Comparison of ENCODE assay signal across 8 mouse cellular contexts in genomic region chr15:79326971-79327961, GRCm38 (mm10). TPM values are rescaled to one million over a fixed set of nuclear protein-coding genes. Genes with fewer than 3 reads are reported as not detected.
DNase-seq lines count a peak whose midpoint lies in the region; ATAC-seq and TF ChIP-seq lines count a peak whose summit lies in the region.

No protein-coding gene starts in this region.

- H3K9ac ChIP-seq in hindbrain, postnatal 0 days (replicated peaks; ENCODE audit: low read length): peak overlapping the region; percentile 74
- peak overlapping the region; percentile 67 for H3K9ac ChIP-seq in limb, embryonic 13.5 days
- peak overlapping the region; percentile 70 for H3K9ac ChIP-seq in midbrain, embryonic 14.5 days (replicated peaks; ENCODE audit: low read length)

- H3K27ac ChIP-seq in hindbrain, postnatal 0 days: peak overlapping the region; percentile 90
- H3K27ac ChIP-seq in limb, embryonic 13.5 days: peak overlapping the region; percentile 73
- peak overlapping the region; percentile 93 for H3K27ac ChIP-seq in midbrain, embryonic 14.5 days (replicated peaks; ENCODE audit: low read depth, low read length)

- H3K4me3 ChIP-seq in hindbrain, postnatal 0 days (ENCODE audit: low read length): peak overlapping the region; percentile 49
- peak overlapping the region; percentile 60 for H3K4me3 ChIP-seq in limb, embryonic 13.5 days
- peak overlapping the region; percentile 52 for H3K4me3 ChIP-seq in midbrain, embryonic 14.5 days (replicated peaks; ENCODE audit: low read depth, low read length)

- H3K9me3 ChIP-seq in hindbrain, postnatal 0 days (ENCODE audit: low read length): no peaks in the 10 kb centered on the region
- H3K9me3 ChIP-seq in limb, embryonic 13.5 days: no peaks in the 10 kb centered on the region
- H3K9me3 ChIP-seq in midbrain, embryonic 14.5 days (ENCODE audit: control insufficient read depth, low read length): no peaks in the 10 kb centered on the region

- 6% methylated on average over 20 of the region's 20 CpGs for WGBS in hindbrain, postnatal 0 days
- WGBS in limb, embryonic 13.5 days: 20% methylated on average over 20 of the region's 20 CpGs
- 8% methylated on average over 20 of the region's 20 CpGs for WGBS in midbrain, embryonic 14.5 days

- H3K4me2 ChIP-seq in hindbrain, postnatal 0 days (ENCODE audit: low read depth, low read length): peak overlapping the region; percentile 96
- H3K4me2 ChIP-seq in limb, embryonic 13.5 days (replicated peaks): peak overlapping the region; percentile 89
- peak overlapping the region; percentile 70 for H3K4me2 ChIP-seq in midbrain, embryonic 14.5 days (ENCODE audit: low read length)

- H3K36me3 ChIP-seq in hindbrain, postnatal 0 days (ENCODE audit: insufficient read depth, low read length): no peaks in the 10 kb centered on the region
- no peaks in the 10 kb centered on the region for H3K36me3 ChIP-seq in limb, embryonic 13.5 days
- H3K36me3 ChIP-seq in midbrain, embryonic 14.5 days (ENCODE audit: control insufficient read depth, insufficient read depth, low read length): no peaks in the 10 kb centered on the region

- peak; percentile 54 for ATAC-seq in erythroblast, adult 5-6 weeks (replicated peaks; ENCODE audit: low FRiP score, poor library complexity, severe bottlenecking)
- ATAC-seq in hindbrain, postnatal 0 days: peak; percentile 63
- ATAC-seq in limb, embryonic 13.5 days (ENCODE audit: low FRiP score, low read depth): 0 out of 2 replicates have a peak, but pooled peaks have one; percentile 1
- ATAC-seq in midbrain, embryonic 14.5 days (ENCODE audit: low FRiP score, low TSS enrichment): peak; percentile 24

- peak; percentile 36 for DNase-seq in ovary, adult 18-20 months (ENCODE audit: low spot score)
- DNase-seq in ovary, postnatal 10 days (ENCODE audit: low spot score): no peak
- DNase-seq in brain, adult 2 months (ENCODE audit: low read depth, low spot score): peak; percentile 78
- DNase-seq in hindbrain, postnatal 0 days (ENCODE audit: low spot score): peak; percentile 65
- peak; percentile 67 for DNase-seq in midbrain, embryonic 14.5 days
- DNase-seq in thymus, postnatal 14 days: peak; percentile 52

- TF ChIP-seq CTCF in hindbrain, postnatal 0 days (IDR thresholded peaks at IDR 0.05; ENCODE audit: low read depth): no peak

- no peaks in the 10 kb centered on the region for H3K27me3 ChIP-seq in hindbrain, postnatal 0 days (ENCODE audit: insufficient read depth, low read length)
- H3K27me3 ChIP-seq in limb, embryonic 13.5 days: no peaks in the 10 kb centered on the region
- H3K27me3 ChIP-seq in midbrain, embryonic 14.5 days (ENCODE audit: control insufficient read depth, insufficient read depth, low read length): no peaks in the 10 kb centered on the region

- peaks cover 17% of the 10 kb centered on the region for H3K4me1 ChIP-seq in hindbrain, postnatal 0 days (ENCODE audit: insufficient read depth, low read length)
- peaks cover 48% of the 10 kb centered on the region for H3K4me1 ChIP-seq in limb, embryonic 13.5 days
- H3K4me1 ChIP-seq in midbrain, embryonic 14.5 days (ENCODE audit: control insufficient read depth, insufficient read depth, low read length): peaks cover 23% of the 10 kb centered on the region

RNA-seq across cellular contexts. Expression of gene Pla2g6, which starts 0.9 kb away (rescaled TPM):
- total RNA-seq in erythroblast, adult 5-6 weeks (2015; ENCODE audit: low replicate concordance): 1.9 and 4.6 TPM in 2 replicates
- total RNA-seq in erythroblast, adult 5-6 weeks (2017; ENCODE audit: low replicate concordance): 4.0 and 4.9 TPM in 2 replicates
- 24.3 and 28.8 TPM in 2 replicates for total RNA-seq in hindbrain, postnatal 0 days (2014; rRNA removed)
- 15.2 and 15.7 TPM in 2 replicates for polyA plus RNA-seq in hindbrain, postnatal 0 days (2015; fragmentation: Nextera tagmentation; extraction: Ambion mirVana)
- polyA plus RNA-seq in limb, embryonic 13.5 days (2015; fragmentation: Nextera tagmentation; extraction: Ambion mirVana): 11.7 and 12.7 TPM in 2 replicates
- 26.0 and 28.2 TPM in 2 replicates for polyA plus RNA-seq in midbrain, embryonic 14.5 days (2014; fragmentation: Nextera tagmentation; extraction: Ambion mirVana)

RNA-seq across cellular contexts. Expression of gene Maff, which starts 19.2 kb away (rescaled TPM):
- not detected in 2 replicates for total RNA-seq in erythroblast, adult 5-6 weeks (2015; ENCODE audit: low replicate concordance)
- total RNA-seq in erythroblast, adult 5-6 weeks (2017; ENCODE audit: low replicate concordance): not detected in 2 replicates
- total RNA-seq in hindbrain, postnatal 0 days (2014; rRNA removed): 4.0 and 5.4 TPM in 2 replicates
- 1.7 and 2.0 TPM in 2 replicates for polyA plus RNA-seq in hindbrain, postnatal 0 days (2015; fragmentation: Nextera tagmentation; extraction: Ambion mirVana)
- polyA plus RNA-seq in limb, embryonic 13.5 days (2015; fragmentation: Nextera tagmentation; extraction: Ambion mirVana): 2.2 and 2.4 TPM in 2 replicates
- 1.0 and 1.2 TPM in 2 replicates for polyA plus RNA-seq in midbrain, embryonic 14.5 days (2014; fragmentation: Nextera tagmentation; extraction: Ambion mirVana)

RNA-seq across cellular contexts. Expression of gene Baiap2l2, which starts 41.9 kb away (rescaled TPM):
- total RNA-seq in erythroblast, adult 5-6 weeks (2015; ENCODE audit: low replicate concordance): not detected in 2 replicates
- not detected in 2 replicates for total RNA-seq in erythroblast, adult 5-6 weeks (2017; ENCODE audit: low replicate concordance)
- 1.7 and 2.3 TPM in 2 replicates for total RNA-seq in hindbrain, postnatal 0 days (2014; rRNA removed)
- polyA plus RNA-seq in hindbrain, postnatal 0 days (2015; fragmentation: Nextera tagmentation; extraction: Ambion mirVana): 6.5 and 6.8 TPM in 2 replicates
- 8.8 and 11.7 TPM in 2 replicates for polyA plus RNA-seq in limb, embryonic 13.5 days (2015; fragmentation: Nextera tagmentation; extraction: Ambion mirVana)
- polyA plus RNA-seq in midbrain, embryonic 14.5 days (2014; fragmentation: Nextera tagmentation; extraction: Ambion mirVana): 1.9 and 2.0 TPM in 2 replicates

Comparison
In these comparisons a context has a peak if more than half of its experiments do, and no peak if none do; other contexts are left out.
1. ATAC-seq: peak in every context shown above with its lines; median percentile 63 in hindbrain, postnatal 0 days; 54 in erythroblast, adult 5-6 weeks; 24 in midbrain, embryonic 14.5 days; 1 in limb, embryonic 13.5 days.